Mouse (Mus musculus) G1E-ER4 (cell line): ENCODE data around the gene Gcm2. TPM values are rescaled to one million over a fixed set of nuclear protein-coding genes. Genes with fewer than 3 reads are reported as not detected.

Experiments used
- GATA1 ChIP-seq: IDR thresholded peaks from one replicate; pipeline ENCODE4 v1.8.0; 2012; ENCODE audit warnings: low read length, inconsistent platforms
- polyA plus RNA-seq: library from polyadenylated mRNA; stranded (reverse); fragments of >175 nt; gene quantifications from 2 replicates; pipeline ENCODE4 v1.2.3, GENCODE M21; 2012

Gene Gcm2
- not detected in 2 replicates for polyA plus RNA-seq

DNA sequence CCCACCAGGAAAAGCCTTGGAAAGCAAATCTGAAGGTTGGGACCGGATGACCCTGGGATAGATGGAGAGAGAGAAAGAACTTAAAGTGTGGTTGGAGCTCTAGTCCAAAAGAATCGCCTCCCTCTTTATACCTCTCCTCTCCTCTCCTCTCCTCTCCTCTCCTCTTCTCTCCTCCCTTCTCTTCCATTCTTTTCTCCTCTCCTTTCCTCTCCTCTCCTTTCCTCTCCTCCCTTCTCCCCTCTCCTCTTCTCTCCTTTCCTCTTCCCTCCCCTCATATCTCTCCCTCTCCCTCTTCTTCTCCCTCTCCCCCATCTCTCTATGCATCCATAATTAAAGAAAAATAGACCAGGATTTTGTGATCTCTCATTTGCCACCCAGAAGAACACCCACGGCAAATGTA lies at the start of gene Gcm2:
Gene Gcm2, minus strand, starts transcription at position 101 of the 400 bp plus-strand sequence.
- no peak for TF ChIP-seq GATA1

- TF ChIP-seq GATA1 = no peak
Observed at GRCm38 (mm10) chr13:41158426-41158825, 47.6 kb upstream of the Gcm2 start.

DNA sequence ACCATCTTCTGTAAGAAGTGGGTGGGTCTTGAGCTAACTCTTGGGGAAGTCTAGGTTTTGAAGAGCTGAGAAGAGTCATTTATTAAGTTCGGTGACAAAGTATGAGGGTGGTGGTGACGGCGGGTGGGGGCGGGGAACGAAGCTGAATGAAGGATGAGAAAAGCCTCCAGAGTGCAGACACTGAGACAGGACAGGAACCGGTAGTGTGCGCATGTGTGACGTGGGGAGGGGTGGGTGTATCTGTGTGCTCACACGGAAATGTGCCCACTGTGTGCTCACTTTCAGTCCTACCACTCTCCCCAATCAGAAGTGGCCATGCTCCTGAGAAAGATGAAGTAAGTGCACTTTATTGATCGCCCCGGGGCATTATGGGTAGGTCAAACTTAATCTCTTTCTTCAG lies 42.3 kb upstream of the Gcm2 start:
- no peak for TF ChIP-seq GATA1

- TF ChIP-seq GATA1 = no peak
Observed at GRCm38 (mm10) chr13:41146271-41146670, 35.4 kb upstream of the Gcm2 start.

- no peak for TF ChIP-seq GATA1
Observed at GRCm38 (mm10) chr13:41145433-41145970, 34.7 kb upstream of the Gcm2 start.

DNA sequence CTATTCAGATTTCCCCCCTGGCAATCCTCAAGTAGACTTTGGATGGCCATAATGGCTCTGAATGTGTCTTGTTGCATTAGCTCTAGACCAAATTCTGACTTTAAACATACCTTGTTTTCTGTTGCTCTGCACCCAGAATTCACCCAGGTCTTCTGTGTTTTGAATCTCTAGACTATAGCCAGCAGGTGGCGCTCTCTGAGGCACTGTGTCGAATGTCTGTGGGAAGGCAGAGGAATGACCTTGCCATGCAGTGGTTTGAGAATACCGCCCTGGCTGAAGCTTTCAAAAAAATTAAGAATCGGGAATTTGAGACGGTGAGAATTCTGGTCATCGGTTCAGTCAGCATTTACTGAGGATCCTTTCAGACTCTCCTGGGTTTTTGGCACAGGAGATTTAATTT lies 24.1 kb upstream of the Gcm2 start:
- no peak for TF ChIP-seq GATA1

DNA sequence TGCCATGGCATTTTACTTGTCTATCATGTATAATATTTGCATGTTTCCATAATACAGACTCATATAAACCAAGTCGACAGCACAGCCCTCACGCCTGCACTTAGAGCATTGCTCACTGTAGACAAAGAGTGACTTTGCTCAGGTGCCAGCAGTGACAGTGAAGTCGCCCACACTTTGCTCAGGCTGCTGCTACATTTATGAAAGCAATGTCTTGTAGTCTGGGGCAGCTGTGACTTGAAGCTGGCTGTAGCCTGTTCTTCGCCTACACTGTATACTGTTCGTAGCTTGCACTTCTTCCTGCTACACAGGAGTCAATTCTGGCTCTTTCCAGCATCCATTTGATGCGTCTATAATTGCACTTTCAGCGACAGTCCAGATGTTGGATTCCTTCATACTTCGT lies 18.2 kb upstream of the Gcm2 start:
- TF ChIP-seq GATA1 = no peak

DNA sequence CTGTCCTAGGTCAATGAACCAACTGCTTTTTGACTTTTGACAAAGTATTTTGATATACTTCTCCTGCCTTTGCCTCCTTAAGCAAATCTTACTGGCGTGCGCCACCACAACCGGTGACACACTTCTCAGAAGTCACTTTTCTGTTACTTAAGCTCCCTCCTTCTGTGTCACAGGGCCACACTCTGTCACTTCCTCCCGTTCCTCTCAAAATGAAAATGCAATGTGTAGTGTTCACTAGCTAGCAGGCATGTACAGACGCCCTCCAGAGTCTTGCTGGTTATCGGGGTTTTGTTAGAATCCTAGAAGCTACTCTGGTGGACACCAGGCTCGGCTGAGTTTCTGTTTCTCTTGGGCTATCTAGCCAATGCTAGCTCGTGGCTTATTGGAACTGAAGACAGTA lies 17.5 kb upstream of the Gcm2 start:
- no peak for TF ChIP-seq GATA1

- TF ChIP-seq GATA1 = no peak
Observed at GRCm38 (mm10) chr13:41123666-41124225, 12.9 kb upstream of the Gcm2 start.

- no peak for TF ChIP-seq GATA1
Observed at GRCm38 (mm10) chr13:41119152-41119945, 8.5 kb upstream of the Gcm2 start.

DNA sequence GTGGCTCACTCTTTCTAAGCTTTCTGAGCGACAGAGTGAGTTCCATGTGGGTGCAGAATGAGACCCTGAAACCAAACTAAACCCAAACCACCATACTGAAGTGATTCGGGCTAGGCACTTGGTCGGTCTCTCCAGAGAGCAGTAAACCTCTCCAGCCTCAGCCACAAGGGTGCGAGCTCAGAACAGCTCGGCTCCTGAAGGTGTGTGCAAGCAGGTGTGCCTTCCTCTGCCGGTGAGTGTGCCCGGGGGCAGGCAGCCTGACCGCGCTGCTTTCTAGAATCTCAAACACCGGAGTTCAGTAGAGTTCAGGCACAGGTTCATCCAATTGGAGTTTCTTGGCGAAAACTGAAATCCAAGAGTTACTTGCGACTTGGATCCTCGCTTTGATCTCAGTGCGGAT lies 3.1 kb upstream of the Gcm2 start, which contains the start of gene Sycp2l:
Gene Sycp2l, plus strand, starts transcription at position 368 of the 400 bp plus-strand sequence.
- TF ChIP-seq GATA1 = no peak

GRCm38 (mm10) chr13:41105541-41105940 lies 5.3 kb downstream of the Gcm2 start:
- TF ChIP-seq GATA1 = no peak

GRCm38 (mm10) chr13:41103841-41104525 lies 6.9 kb downstream of the Gcm2 start:
- TF ChIP-seq GATA1 = no peak

DNA sequence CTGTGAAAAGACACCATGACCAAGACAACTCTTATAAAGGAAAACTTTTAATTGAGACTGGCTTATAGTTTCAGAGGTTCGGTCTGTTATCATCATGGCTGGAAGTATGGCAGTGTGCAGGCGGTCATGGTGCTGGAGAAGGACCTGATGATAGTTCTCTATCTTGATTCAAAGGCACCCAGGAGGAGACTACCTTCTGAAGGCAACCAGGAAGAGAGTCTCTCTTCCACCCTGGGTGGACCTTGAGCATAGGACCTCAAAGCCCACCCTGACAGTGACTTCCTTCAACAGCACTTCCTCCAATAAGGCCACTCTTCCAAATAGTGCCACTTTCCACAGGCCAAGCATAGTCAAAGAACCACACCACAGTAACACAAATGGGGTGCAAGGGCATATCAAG lies 10.8 kb downstream of the Gcm2 start:
- TF ChIP-seq GATA1 = no peak

DNA sequence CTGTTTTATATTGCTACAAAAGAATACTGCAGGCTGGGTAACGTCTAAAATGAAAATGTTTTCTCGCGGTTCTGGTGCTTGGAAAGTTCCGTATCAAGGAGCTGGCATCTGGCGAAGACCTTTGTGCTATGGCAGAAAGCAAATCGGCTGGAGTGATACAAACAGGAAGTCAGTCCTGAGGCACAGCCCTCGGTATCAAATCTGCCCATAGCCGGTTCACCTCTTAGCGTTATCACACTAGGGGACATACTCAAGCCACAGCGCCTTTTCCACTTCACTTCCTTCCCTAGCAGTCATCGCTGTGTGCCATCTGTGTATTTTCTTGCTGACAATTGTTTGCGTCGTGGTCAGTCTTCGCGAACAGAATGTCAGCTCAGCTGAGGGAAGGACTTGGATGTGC lies 12.5 kb downstream of the Gcm2 start:
- TF ChIP-seq GATA1 = no peak
